Mouse (Mus musculus) ES-E14 (cell line): ENCODE data around the gene Gm4969. TPM values are rescaled to one million over a fixed set of nuclear protein-coding genes. Genes with fewer than 3 reads are reported as not detected.

Experiments used
- DNase-seq: peaks from one replicate; pipeline ENCODE4 v3.0.0-alpha.2; 2013; ENCODE audit warnings: low read depth, low spot score
- H3K27ac ChIP-seq: 2 replicates; pipeline ENCODE4 v1.5.1; 2012; ENCODE audit warnings: low read depth, mild to moderate bottlenecking, low read length, moderate library complexity, mixed read lengths; ENCODE audit not compliant: poor library complexity, insufficient read depth, severe bottlenecking
- H3K36me3 ChIP-seq: 2 replicates; pipeline ENCODE4 v1.6.1; 2012; ENCODE audit warnings: mild to moderate bottlenecking, low read length, moderate library complexity, mixed read lengths; ENCODE audit not compliant: control insufficient read depth, poor library complexity, insufficient read depth, severe bottlenecking
- H3K4me1 ChIP-seq, 2 experiments: fragments of 150-350 bp in 1 of 2; sonication (generic) in 1 of 2; 2 replicates each; pipeline ENCODE4 v1.6.1; 2012; ENCODE audit warnings: low read length in 2 of 2, mild to moderate bottlenecking in 1 of 2, mixed read lengths in 1 of 2; ENCODE audit not compliant: control insufficient read depth in 2 of 2, insufficient read depth in 2 of 2, poor library complexity in 1 of 2
- H3K4me3 ChIP-seq, 2 experiments: fragments of 150-350 bp in 1 of 2; sonication (generic) in 1 of 2; 2 replicates each; pipeline ENCODE4 v1.5.1; 2012; ENCODE audit warnings: low read length in 2 of 2, low read depth in 1 of 2, mild to moderate bottlenecking in 1 of 2, mixed read lengths in 1 of 2; ENCODE audit not compliant: insufficient read depth in 1 of 2, poor library complexity in 1 of 2, severe bottlenecking in 1 of 2
- H3K9ac ChIP-seq: 2 replicates; pipeline ENCODE4 v1.6.1; 2012; ENCODE audit warnings: low read depth, mild to moderate bottlenecking, low read length, mixed read lengths; ENCODE audit not compliant: poor library complexity, insufficient read depth, severe bottlenecking
- H3K9me3 ChIP-seq: fragments of 150-350 bp; sonication (generic); 2 replicates; pipeline ENCODE4 v1.6.1; 2012; ENCODE audit warnings: low read depth, mild to moderate bottlenecking, low read length; ENCODE audit not compliant: control insufficient read depth, insufficient read depth
- CHD2 ChIP-seq: IDR thresholded peaks from 2 replicates; pipeline ENCODE4 v1.6.1; 2014; ENCODE audit warnings: mild to moderate bottlenecking, low read depth, low read length, inconsistent platforms
- HCFC1 ChIP-seq: IDR thresholded peaks from 2 replicates; pipeline ENCODE4 v1.6.1; 2012; ENCODE audit warnings: low read length, inconsistent platforms, borderline replicate concordance; ENCODE audit not compliant: insufficient read depth
- MAFK ChIP-seq: IDR thresholded peaks from 2 replicates; pipeline ENCODE4 v1.6.1; 2014; ENCODE audit warnings: mild to moderate bottlenecking, low read depth, low read length, inconsistent platforms; ENCODE audit not compliant: insufficient read depth
- ZC3H11A ChIP-seq: IDR thresholded peaks from 2 replicates; pipeline ENCODE4 v1.6.1; 2012; ENCODE audit warnings: low read depth, mild to moderate bottlenecking, inconsistent platforms, low read length, borderline replicate concordance
- ZNF384 ChIP-seq: IDR thresholded peaks from 2 replicates; pipeline ENCODE4 v1.6.1; 2012; ENCODE audit warnings: low read depth, low read length, inconsistent platforms
- in situ Hi-C, 2 experiments: fragments of 600-800 bp; cut with MboI; formaldehyde crosslinking; loops; one replicate each; pipeline ENCODE4 v1.15.1; 2025; ENCODE audit warnings: low sequenced_read_pairs in 2 of 2, inconsistent platforms in 1 of 2; ENCODE audit not compliant: unreplicated experiment in 2 of 2
- total RNA-seq: library from RNA; depleted of rRNA; stranded (reverse); fragments of 300-350 nt; gene quantifications from 2 replicates; pipeline ENCODE4 v1.2.3, GENCODE M21; 2012

The Gm4969 gene
- total RNA-seq, 1 experiment: 1.9 TPM

DNA sequence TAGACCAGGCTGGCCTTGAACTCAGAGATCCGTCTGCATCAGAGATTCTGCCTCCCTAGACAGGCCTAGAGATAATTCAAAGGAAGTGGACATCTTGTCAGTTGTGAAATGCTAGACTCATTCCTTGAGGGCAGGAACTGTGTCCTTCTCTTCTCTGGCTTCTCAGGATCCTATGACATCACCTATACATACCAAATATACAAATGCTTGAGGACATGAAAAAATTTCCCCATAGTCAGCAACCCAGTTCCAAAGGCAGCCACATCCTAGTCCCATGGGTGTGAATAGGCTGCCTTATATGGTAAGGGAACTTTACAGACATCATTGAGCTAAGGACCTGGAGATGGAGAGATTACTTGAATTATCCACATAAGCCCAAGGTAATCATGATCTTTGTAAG, 8.6 kb downstream of the Gm4969 start:
- DNase-seq: no peak
- no peak overlapping the region for H3K9ac ChIP-seq
- TF ChIP-seq ZC3H11A (no peak), HCFC1 (no peak), CHD2 (no peak), ZNF384 (no peak), MAFK (no peak)
- no peaks in the 10 kb centered on the region for H3K9me3 ChIP-seq
- H3K4me1 ChIP-seq: no peaks in the 10 kb centered on the region
- in situ Hi-C loops: no loop called here
- no peak overlapping the region for H3K27ac ChIP-seq
- no peaks in the 10 kb centered on the region for H3K36me3 ChIP-seq
- H3K4me3 ChIP-seq: no peak overlapping the region

DNA sequence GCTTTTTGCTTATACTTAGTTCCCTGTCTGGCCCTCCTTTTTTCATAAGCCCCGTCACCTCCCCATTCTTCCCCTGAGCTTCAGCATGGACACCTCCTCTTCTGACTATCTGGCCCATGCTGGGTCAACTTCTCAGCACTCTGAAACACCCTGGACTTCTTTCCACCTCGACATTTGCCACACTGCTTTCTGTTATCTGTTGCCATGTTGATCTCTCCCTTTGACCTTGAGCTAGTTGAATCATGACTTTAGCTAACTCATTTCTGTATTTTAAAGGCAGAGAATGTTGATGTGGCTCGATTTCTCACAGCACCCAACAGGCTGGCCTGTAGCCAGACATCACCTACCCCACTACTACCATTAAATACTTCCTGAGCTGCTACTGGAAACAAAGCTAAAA, 10.7 kb downstream of the Gm4969 start:
- H3K36me3 ChIP-seq: no peaks in the 10 kb centered on the region
- H3K9ac ChIP-seq: no peak overlapping the region
- H3K9me3 ChIP-seq: no peaks in the 10 kb centered on the region
- H3K27ac ChIP-seq: no peak overlapping the region
- no peak overlapping the region for H3K4me3 ChIP-seq
- no peak for DNase-seq
- in situ Hi-C loops: no loop called here
- H3K4me1 ChIP-seq: no peaks in the 10 kb centered on the region
- TF ChIP-seq CHD2 (no peak), ZNF384 (no peak), MAFK (no peak), ZC3H11A (no peak), HCFC1 (no peak)

DNA sequence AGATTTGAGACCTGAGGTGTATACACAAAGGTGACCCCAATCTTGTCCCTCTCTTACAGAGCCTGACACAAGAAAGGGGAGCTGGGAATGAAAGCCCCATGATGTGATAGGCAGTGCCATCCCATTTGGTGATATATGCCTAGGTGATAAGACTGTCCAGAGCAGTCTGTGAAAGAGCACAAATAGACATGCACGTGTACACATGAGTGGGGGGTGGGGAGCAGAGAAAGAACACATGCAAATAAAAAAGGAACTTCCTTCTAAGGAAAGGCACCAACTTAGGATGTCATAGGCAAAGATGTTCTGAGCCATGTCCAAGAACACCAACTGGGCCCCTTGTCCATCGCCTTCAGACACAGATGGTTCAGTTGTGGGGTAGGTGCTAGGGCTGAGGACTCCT, 13.7 kb downstream of the Gm4969 start:
- TF ChIP-seq ZNF384 (no peak), CHD2 (no peak), HCFC1 (no peak), ZC3H11A (no peak), MAFK (no peak)
- Histone ChIP-seq H3K9ac (no peak overlapping the region), H3K27ac (no peak overlapping the region), H3K36me3 (no peaks in the 10 kb centered on the region), H3K9me3 (no peaks in the 10 kb centered on the region), H3K4me1 (no peaks in the 10 kb centered on the region), H3K4me3 (no peak overlapping the region)
- DNase-seq: no peak
- in situ Hi-C loops: no loop called here

DNA sequence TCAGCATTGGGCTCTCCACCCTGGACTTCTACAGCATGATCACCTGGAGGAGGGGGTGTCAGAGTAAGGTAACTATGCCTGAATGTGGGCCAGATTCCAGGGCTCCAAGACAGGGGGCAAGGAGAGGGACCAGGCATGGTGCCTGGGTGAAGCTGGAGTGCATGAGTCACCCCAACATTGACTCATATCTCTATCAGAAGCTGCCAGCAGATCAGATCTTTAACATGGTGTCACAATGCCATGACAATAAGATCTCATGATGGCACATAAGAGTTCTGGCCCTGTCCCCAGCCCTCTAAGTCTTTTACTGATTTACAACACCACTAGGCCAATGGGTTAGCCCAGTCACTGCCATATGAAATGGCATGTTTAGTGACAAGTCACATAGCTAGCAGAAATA, 14.4 kb downstream of the Gm4969 start:
- no peak for DNase-seq
- in situ Hi-C loops: no loop called here
- Histone ChIP-seq H3K36me3 (no peaks in the 10 kb centered on the region), H3K9me3 (no peaks in the 10 kb centered on the region), H3K9ac (no peak overlapping the region), H3K27ac (no peak overlapping the region), H3K4me3 (no peak overlapping the region), H3K4me1 (no peaks in the 10 kb centered on the region)
- TF ChIP-seq HCFC1: no peak

DNA sequence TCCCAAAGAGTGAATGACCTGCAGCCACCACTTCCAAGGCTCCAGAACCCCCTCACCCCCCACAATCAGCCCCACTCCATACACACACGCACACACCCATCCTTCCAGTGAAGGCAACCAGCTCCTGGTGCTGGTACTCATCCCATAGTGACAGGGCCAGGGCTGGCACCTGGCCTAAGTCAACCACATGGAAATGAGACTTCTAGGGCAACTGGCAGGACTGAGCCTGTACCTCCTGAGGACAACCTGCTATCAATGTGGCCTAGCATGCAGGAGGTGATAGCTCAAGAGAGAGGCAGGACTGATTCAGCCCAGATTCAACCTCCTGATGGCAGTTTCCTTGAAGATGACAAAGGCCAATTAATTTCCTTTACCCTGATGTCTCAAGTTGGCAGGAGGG, 17.9 kb downstream of the Gm4969 start:
- Histone ChIP-seq H3K36me3 (no peaks in the 10 kb centered on the region), H3K9ac (no peak overlapping the region), H3K9me3 (no peaks in the 10 kb centered on the region), H3K27ac (no peak overlapping the region), H3K4me3 (no peak overlapping the region), H3K4me1 (peaks cover 2 to 9% of the 10 kb centered on the region in 2 experiments; a peak in 2 of 4 replicates)
- in situ Hi-C loops: no loop called here
- DNase-seq: no peak
- TF ChIP-seq CHD2 (no peak), ZNF384 (no peak), HCFC1 (no peak), MAFK (no peak), ZC3H11A (no peak)
